Mouse (Mus musculus) liver (tissue): ENCODE data around the gene Pfkfb3.

ENCODE experiments used
- DNase-seq: peaks from one replicate; pipeline ENCODE4 v3.0.0-alpha.2; 2020; ENCODE audit warnings: mixed read lengths

The Pfkfb3 gene

DNA sequence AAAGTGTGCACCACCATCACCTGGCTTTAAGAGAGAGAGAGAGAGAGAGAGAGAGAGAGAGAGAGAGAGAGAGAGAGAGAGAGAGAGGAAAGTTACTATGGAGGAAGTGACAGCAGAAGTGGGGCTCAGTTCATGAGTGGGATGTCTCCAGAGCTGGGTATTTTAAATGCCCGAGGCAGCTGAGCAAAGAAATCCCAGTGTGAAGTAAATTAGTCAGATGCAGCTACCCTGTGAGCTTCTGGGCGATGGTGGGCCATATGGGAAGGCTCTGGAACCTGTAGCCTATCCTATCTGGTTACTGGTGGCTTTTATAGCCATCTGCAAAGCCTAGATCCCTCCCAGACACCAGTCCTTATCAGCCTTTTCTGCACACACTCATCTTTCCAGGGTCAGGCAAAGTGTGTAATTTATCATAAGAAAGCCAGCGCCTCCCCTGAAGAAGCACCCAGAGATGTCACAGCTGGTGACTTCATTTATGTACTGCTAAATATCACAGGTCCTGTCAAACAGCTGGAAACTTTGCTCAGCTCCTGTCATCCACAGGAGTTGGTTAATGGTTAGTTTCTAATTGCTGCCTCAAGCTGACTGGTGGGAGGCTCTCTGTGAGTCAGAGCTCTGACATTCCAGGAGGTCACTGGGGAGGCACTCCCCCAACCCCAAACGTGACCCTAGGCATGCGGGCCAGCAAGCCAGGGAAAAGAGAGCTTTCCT, 128.3 kb downstream of the Pfkfb3 start:
- peak; percentile 51 for DNase-seq

DNA sequence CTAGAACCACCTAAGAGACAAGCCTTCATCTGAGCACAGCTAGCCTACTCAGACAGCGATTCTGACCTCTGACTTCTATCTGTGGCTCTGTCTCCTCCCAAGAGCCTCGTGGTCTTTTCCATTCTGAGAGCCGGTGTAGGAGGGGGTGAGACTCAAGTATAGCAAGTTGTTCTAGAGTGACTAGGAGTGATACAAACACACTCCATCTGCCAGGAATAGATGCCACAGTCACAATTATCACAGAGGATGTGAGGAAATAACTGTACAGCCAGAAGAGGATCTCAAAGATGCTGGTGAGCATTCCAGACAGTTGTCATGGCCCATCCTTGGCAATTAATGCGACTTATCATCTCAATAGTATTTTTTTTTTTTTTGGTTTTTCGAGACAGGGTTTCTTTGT, 129.6 kb downstream of the Pfkfb3 start:
- no peak for DNase-seq

GRCm38 (mm10) chr2:11423421-11423820, 130.5 kb downstream of the Pfkfb3 start:
- no peak for DNase-seq

GRCm38 (mm10) chr2:11422384-11422783, 131.5 kb downstream of the Pfkfb3 start:
- DNase-seq, result no peak
